Mouse (Mus musculus): ENCODE data around the gene Dynlt1c. TPM values are rescaled to one million over a fixed set of nuclear protein-coding genes. Genes with fewer than 3 reads are reported as not detected.
A peak's percentile ranks its signal among the peaks of the same experiment; 100 is the strongest.
"Not testable (repeated sequence)": the region's sequence is repeated elsewhere in the genome, so short reads cannot be mapped to it uniquely, and the experiment has no call there.

Gene Dynlt1c
- polyA plus RNA-seq, 1 experiment from 2014 or later: 42.8 TPM

DNA sequence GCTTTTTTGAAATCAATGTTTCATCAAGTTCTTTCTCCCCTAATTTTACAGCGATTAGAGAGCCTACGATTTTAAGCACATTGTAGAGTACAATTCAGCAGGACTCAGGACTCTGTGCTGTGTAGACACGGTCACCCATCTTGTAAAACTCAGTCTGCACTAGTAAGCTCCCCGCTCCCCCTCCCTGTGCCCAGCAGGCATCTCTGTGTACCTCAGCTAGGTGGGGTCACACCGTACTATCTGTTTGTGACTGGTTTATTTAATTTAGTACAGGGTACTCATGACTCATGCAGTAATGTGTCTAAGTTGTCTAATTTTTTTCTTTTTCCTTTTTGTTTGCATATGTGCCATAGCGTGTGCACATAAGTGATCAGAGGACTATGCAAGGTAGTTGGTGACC, 31.4 kb downstream of the Dynlt1c start:
- H3K27ac ChIP-seq (ENCODE audit: low read depth, low read length); H3K4me1 ChIP-seq (ENCODE audit: control insufficient read depth, insufficient read depth, low read length); H3K27me3 ChIP-seq (ENCODE audit: control insufficient read depth, insufficient read depth, low read length); H3K4me2 ChIP-seq (replicated peaks; ENCODE audit: low read depth, low read length); H3K9me3 ChIP-seq (ENCODE audit: control insufficient read depth, low read length); H3K9ac ChIP-seq (ENCODE audit: low read depth, low read length); ATAC-seq (ENCODE audit: low FRiP score, low TSS enrichment); H3K4me3 ChIP-seq (ENCODE audit: low read length); H3K36me3 ChIP-seq (ENCODE audit: control insufficient read depth, insufficient read depth, low read length): not testable (repeated sequence)
- 94% methylated on average over 6 of the region's 6 CpGs for whole genome bisulfite sequencing

GRCm38 (mm10) chr17:6635781-6636180, 34.3 kb downstream of the Dynlt1c start:
- not testable (repeated sequence) for ATAC-seq (ENCODE audit: low FRiP score, low TSS enrichment); H3K27me3 ChIP-seq (ENCODE audit: control insufficient read depth, insufficient read depth, low read length); H3K4me3 ChIP-seq (ENCODE audit: low read length); H3K4me2 ChIP-seq (replicated peaks; ENCODE audit: low read depth, low read length); H3K36me3 ChIP-seq (ENCODE audit: control insufficient read depth, insufficient read depth, low read length); H3K9ac ChIP-seq (ENCODE audit: low read depth, low read length); H3K9me3 ChIP-seq (ENCODE audit: control insufficient read depth, low read length); H3K27ac ChIP-seq (ENCODE audit: low read depth, low read length); H3K4me1 ChIP-seq (ENCODE audit: control insufficient read depth, insufficient read depth, low read length)
- WGBS: 100% methylated on average over 1 of the region's 4 CpGs

DNA sequence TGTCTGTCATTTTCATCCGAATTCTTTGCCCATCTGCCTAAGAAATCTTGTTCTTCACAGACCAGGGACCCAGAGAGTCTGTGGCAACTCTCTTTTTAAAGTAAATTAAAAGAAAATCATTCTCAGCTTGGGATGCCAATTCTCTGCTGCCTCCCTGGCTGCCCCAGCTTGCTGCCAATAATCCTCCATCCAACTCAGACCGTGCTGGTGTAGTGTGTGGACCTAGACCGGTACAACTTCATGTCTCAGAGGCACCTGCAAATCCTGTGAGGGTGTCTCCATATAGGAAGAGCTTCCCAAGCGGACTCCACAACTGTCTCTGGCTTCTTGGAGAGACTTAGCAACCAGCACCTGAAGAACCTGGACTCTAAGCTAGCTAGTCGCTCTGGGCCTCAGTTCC, 35.4 kb downstream of the Dynlt1c start:
- no peak overlapping the region for H3K4me3 ChIP-seq (ENCODE audit: low read length)
- no peak overlapping the region for H3K27ac ChIP-seq (ENCODE audit: low read depth, low read length)
- ATAC-seq (ENCODE audit: low FRiP score, low TSS enrichment): no peak
- no peaks in the 10 kb centered on the region for H3K9me3 ChIP-seq (ENCODE audit: control insufficient read depth, low read length)
- no peaks in the 10 kb centered on the region for H3K27me3 ChIP-seq (ENCODE audit: control insufficient read depth, insufficient read depth, low read length)
- H3K4me1 ChIP-seq (ENCODE audit: control insufficient read depth, insufficient read depth, low read length): no peaks in the 10 kb centered on the region
- H3K9ac ChIP-seq (ENCODE audit: low read depth, low read length): no peak overlapping the region
- H3K4me2 ChIP-seq (replicated peaks; ENCODE audit: low read depth, low read length): no peak overlapping the region
- H3K36me3 ChIP-seq (ENCODE audit: control insufficient read depth, insufficient read depth, low read length): no peaks in the 10 kb centered on the region
- WGBS: 91% methylated on average over 5 of the region's 5 CpGs

GRCm38 (mm10) chr17:6637434-6637833, 36.0 kb downstream of the Dynlt1c start:
- not testable (repeated sequence) for ATAC-seq (ENCODE audit: low FRiP score, low TSS enrichment); H3K4me1 ChIP-seq (ENCODE audit: control insufficient read depth, insufficient read depth, low read length); H3K4me2 ChIP-seq (replicated peaks; ENCODE audit: low read depth, low read length); H3K4me3 ChIP-seq (ENCODE audit: low read length); H3K27ac ChIP-seq (ENCODE audit: low read depth, low read length); H3K9ac ChIP-seq (ENCODE audit: low read depth, low read length); H3K36me3 ChIP-seq (ENCODE audit: control insufficient read depth, insufficient read depth, low read length); H3K9me3 ChIP-seq (ENCODE audit: control insufficient read depth, low read length); H3K27me3 ChIP-seq (ENCODE audit: control insufficient read depth, insufficient read depth, low read length)
- WGBS: 92% methylated on average over 4 of the region's 4 CpGs

GRCm38 (mm10) chr17:6638444-6638843, 37.0 kb downstream of the Dynlt1c start:
- not testable (repeated sequence) for H3K36me3 ChIP-seq (ENCODE audit: control insufficient read depth, insufficient read depth, low read length); H3K9me3 ChIP-seq (ENCODE audit: control insufficient read depth, low read length); H3K4me1 ChIP-seq (ENCODE audit: control insufficient read depth, insufficient read depth, low read length); H3K4me3 ChIP-seq (ENCODE audit: low read length); ATAC-seq (ENCODE audit: low FRiP score, low TSS enrichment); H3K9ac ChIP-seq (ENCODE audit: low read depth, low read length); H3K27me3 ChIP-seq (ENCODE audit: control insufficient read depth, insufficient read depth, low read length); H3K4me2 ChIP-seq (replicated peaks; ENCODE audit: low read depth, low read length); H3K27ac ChIP-seq (ENCODE audit: low read depth, low read length)
- WGBS: 88% methylated on average over 8 of the region's 8 CpGs

DNA sequence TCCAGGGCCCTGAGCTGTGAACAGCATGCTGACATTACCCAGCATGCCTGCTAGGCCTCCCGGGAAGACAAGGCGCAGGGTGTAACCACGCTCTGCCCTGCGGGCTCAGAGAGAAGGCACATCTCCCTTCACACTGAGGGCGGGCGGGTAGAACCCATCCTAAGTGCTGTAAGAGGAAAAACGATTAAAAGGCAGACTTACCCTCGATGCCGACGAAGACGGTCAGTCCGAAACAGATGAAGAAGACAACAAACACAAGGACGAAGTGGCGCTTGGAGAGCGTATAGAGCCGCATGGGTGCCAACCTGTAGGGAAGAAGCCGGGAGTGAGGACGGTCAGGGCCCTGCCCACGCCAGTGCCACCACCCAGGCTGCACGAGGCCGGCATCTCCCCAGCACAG, 38.0 kb downstream of the Dynlt1c start:
- H3K27ac ChIP-seq (ENCODE audit: low read depth, low read length); H3K4me1 ChIP-seq (ENCODE audit: control insufficient read depth, insufficient read depth, low read length); H3K36me3 ChIP-seq (ENCODE audit: control insufficient read depth, insufficient read depth, low read length); H3K4me2 ChIP-seq (replicated peaks; ENCODE audit: low read depth, low read length); H3K27me3 ChIP-seq (ENCODE audit: control insufficient read depth, insufficient read depth, low read length); H3K9me3 ChIP-seq (ENCODE audit: control insufficient read depth, low read length); H3K4me3 ChIP-seq (ENCODE audit: low read length); ATAC-seq (ENCODE audit: low FRiP score, low TSS enrichment); H3K9ac ChIP-seq (ENCODE audit: low read depth, low read length): not testable (repeated sequence)
- 96% methylated on average over 13 of the region's 21 CpGs for WGBS

- not testable (repeated sequence) for H3K9ac ChIP-seq (ENCODE audit: low read depth, low read length); H3K4me1 ChIP-seq (ENCODE audit: control insufficient read depth, insufficient read depth, low read length); H3K27me3 ChIP-seq (ENCODE audit: control insufficient read depth, insufficient read depth, low read length); H3K9me3 ChIP-seq (ENCODE audit: control insufficient read depth, low read length); ATAC-seq (ENCODE audit: low FRiP score, low TSS enrichment); H3K36me3 ChIP-seq (ENCODE audit: control insufficient read depth, insufficient read depth, low read length); H3K4me2 ChIP-seq (replicated peaks; ENCODE audit: low read depth, low read length); H3K27ac ChIP-seq (ENCODE audit: low read depth, low read length); H3K4me3 ChIP-seq (ENCODE audit: low read length)
- WGBS: 94% methylated on average over 10 of the region's 10 CpGs
These were observed 38.7 kb downstream of the Dynlt1c start for GRCm38 (mm10) chr17:6640044-6640637.

- H3K27me3 ChIP-seq (ENCODE audit: control insufficient read depth, insufficient read depth, low read length); H3K9me3 ChIP-seq (ENCODE audit: control insufficient read depth, low read length); H3K4me3 ChIP-seq (ENCODE audit: low read length); H3K36me3 ChIP-seq (ENCODE audit: control insufficient read depth, insufficient read depth, low read length); H3K27ac ChIP-seq (ENCODE audit: low read depth, low read length); H3K4me1 ChIP-seq (ENCODE audit: control insufficient read depth, insufficient read depth, low read length); H3K9ac ChIP-seq (ENCODE audit: low read depth, low read length); H3K4me2 ChIP-seq (replicated peaks; ENCODE audit: low read depth, low read length): not testable (repeated sequence)
- 0 out of 2 replicates have a peak, but pooled peaks have one; percentile 28 for ATAC-seq (ENCODE audit: low FRiP score, low TSS enrichment)
- 75% methylated on average over 14 of the region's 14 CpGs for whole genome bisulfite sequencing
These were observed 39.4 kb downstream of the Dynlt1c start for GRCm38 (mm10) chr17:6640771-6641429.

DNA sequence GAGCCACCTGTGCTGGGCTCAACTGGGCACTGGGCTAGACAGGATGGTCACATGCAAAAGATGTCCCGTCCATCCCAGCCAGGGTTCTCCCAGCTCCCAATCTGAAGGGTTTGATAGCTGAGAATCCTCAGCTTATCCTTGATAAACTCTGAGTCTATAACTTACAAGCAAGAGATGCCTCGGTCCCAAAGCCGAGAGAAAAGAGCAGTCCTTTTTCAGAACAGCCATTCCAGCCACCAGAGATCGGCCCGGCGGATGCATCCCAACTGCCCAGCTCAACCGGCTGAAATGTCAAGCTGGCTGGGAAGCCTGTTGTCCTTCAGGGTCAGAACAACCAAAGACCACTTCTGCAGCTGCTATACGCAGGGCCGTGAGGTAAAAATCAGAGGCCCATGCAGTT, 42.7 kb downstream of the Dynlt1c start:
- 89% methylated on average over 7 of the region's 9 CpGs for WGBS
- H3K4me2 ChIP-seq (replicated peaks; ENCODE audit: low read depth, low read length); ATAC-seq (ENCODE audit: low FRiP score, low TSS enrichment); H3K4me3 ChIP-seq (ENCODE audit: low read length); H3K9ac ChIP-seq (ENCODE audit: low read depth, low read length); H3K36me3 ChIP-seq (ENCODE audit: control insufficient read depth, insufficient read depth, low read length); H3K27me3 ChIP-seq (ENCODE audit: control insufficient read depth, insufficient read depth, low read length); H3K4me1 ChIP-seq (ENCODE audit: control insufficient read depth, insufficient read depth, low read length); H3K27ac ChIP-seq (ENCODE audit: low read depth, low read length); H3K9me3 ChIP-seq (ENCODE audit: control insufficient read depth, low read length): not testable (repeated sequence)
